Mouse (Mus musculus): ENCODE measurements at regions not wholly inside any gene's neighbourhood (a gene's known extent, or its start where the extent isn't known, plus 50 kb on each side); places are given as distances from the start of the nearest gene placed in this dataset.

GRCm38 (mm10) chr13:110450526-110450925, 55.7 kb downstream of the Plk2 start:
- no peak for ATAC-seq (replicated peaks; ENCODE audit: insufficient number of reproducible peaks, low FRiP score, low TSS enrichment, poor library complexity, severe bottlenecking)

GRCm38 (mm10) chr13:110452009-110452525, 57.2 kb downstream of the Plk2 start:
- ATAC-seq (replicated peaks; ENCODE audit: insufficient number of reproducible peaks, low FRiP score, low TSS enrichment, poor library complexity, severe bottlenecking) = no peak

- no peak for ATAC-seq (replicated peaks; ENCODE audit: insufficient number of reproducible peaks, low FRiP score, low TSS enrichment, poor library complexity, severe bottlenecking)
These were observed 60.2 kb downstream of the Plk2 start for GRCm38 (mm10) chr13:110455085-110455484.

- ATAC-seq (replicated peaks; ENCODE audit: insufficient number of reproducible peaks, low FRiP score, low TSS enrichment, poor library complexity, severe bottlenecking) = no peak
These were observed 60.8 kb downstream of the Plk2 start for GRCm38 (mm10) chr13:110455569-110456196.

GRCm38 (mm10) chr13:110458701-110459100, 63.9 kb downstream of the Plk2 start:
- no peak for ATAC-seq (replicated peaks; ENCODE audit: insufficient number of reproducible peaks, low FRiP score, low TSS enrichment, poor library complexity, severe bottlenecking)

- ATAC-seq (replicated peaks; ENCODE audit: insufficient number of reproducible peaks, low FRiP score, low TSS enrichment, poor library complexity, severe bottlenecking) = no peak
These were observed 66.7 kb downstream of the Plk2 start for GRCm38 (mm10) chr13:110461581-110461980.

- ATAC-seq (replicated peaks; ENCODE audit: insufficient number of reproducible peaks, low FRiP score, low TSS enrichment, poor library complexity, severe bottlenecking) = peak; percentile 82
These were observed 76.7 kb downstream of the Plk2 start for GRCm38 (mm10) chr13:110471526-110471925.

GRCm38 (mm10) chr13:110477709-110478108, 82.9 kb downstream of the Plk2 start:
- no peak; the same call in 1 of the 2 replicates for ATAC-seq (replicated peaks; ENCODE audit: insufficient number of reproducible peaks, low FRiP score, low TSS enrichment, poor library complexity, severe bottlenecking)

- no peak for ATAC-seq (replicated peaks; ENCODE audit: insufficient number of reproducible peaks, low FRiP score, low TSS enrichment, poor library complexity, severe bottlenecking)
These were observed 89.6 kb downstream of the Plk2 start for GRCm38 (mm10) chr13:110484358-110484940.

- ATAC-seq (replicated peaks; ENCODE audit: insufficient number of reproducible peaks, low FRiP score, low TSS enrichment, poor library complexity, severe bottlenecking) = no peak
These were observed 90.7 kb downstream of the Plk2 start for GRCm38 (mm10) chr13:110485515-110485914.

- ATAC-seq (replicated peaks; ENCODE audit: insufficient number of reproducible peaks, low FRiP score, low TSS enrichment, poor library complexity, severe bottlenecking) = no peak
These were observed 95.3 kb downstream of the Plk2 start for GRCm38 (mm10) chr13:110490166-110490565.

GRCm38 (mm10) chr13:110492296-110493001, 97.6 kb downstream of the Plk2 start:
- no peak for ATAC-seq (replicated peaks; ENCODE audit: insufficient number of reproducible peaks, low FRiP score, low TSS enrichment, poor library complexity, severe bottlenecking)

- no peak for ATAC-seq (replicated peaks; ENCODE audit: insufficient number of reproducible peaks, low FRiP score, low TSS enrichment, poor library complexity, severe bottlenecking)
These were observed 98.2 kb downstream of the Plk2 start for GRCm38 (mm10) chr13:110493002-110493552.

- no peak for ATAC-seq (replicated peaks; ENCODE audit: insufficient number of reproducible peaks, low FRiP score, low TSS enrichment, poor library complexity, severe bottlenecking)
These were observed 102.6 kb downstream of the Plk2 start for GRCm38 (mm10) chr13:110497461-110497860.

- ATAC-seq (replicated peaks; ENCODE audit: insufficient number of reproducible peaks, low FRiP score, low TSS enrichment, poor library complexity, severe bottlenecking) = no peak
These were observed 113.0 kb downstream of the Plk2 start for GRCm38 (mm10) chr13:110507814-110508362.

GRCm38 (mm10) chr13:110517986-110518385, 123.1 kb downstream of the Plk2 start:
- no peak for ATAC-seq (replicated peaks; ENCODE audit: insufficient number of reproducible peaks, low FRiP score, low TSS enrichment, poor library complexity, severe bottlenecking)

- no peak for ATAC-seq (replicated peaks; ENCODE audit: insufficient number of reproducible peaks, low FRiP score, low TSS enrichment, poor library complexity, severe bottlenecking)
These were observed 128.1 kb downstream of the Plk2 start for GRCm38 (mm10) chr13:110522974-110523373.

GRCm38 (mm10) chr13:110527681-110528080, 132.8 kb downstream of the Plk2 start:
- no peak for ATAC-seq (replicated peaks; ENCODE audit: insufficient number of reproducible peaks, low FRiP score, low TSS enrichment, poor library complexity, severe bottlenecking)

- no peak for ATAC-seq (replicated peaks; ENCODE audit: insufficient number of reproducible peaks, low FRiP score, low TSS enrichment, poor library complexity, severe bottlenecking)
These were observed 134.8 kb downstream of the Plk2 start for GRCm38 (mm10) chr13:110529624-110530023.

All from monocyte, adult 5-6 weeks (primary cell).